Mouse (Mus musculus) stomach, embryonic 14.5 days (tissue): ENCODE results near the gene Cdh16. TPM values are rescaled to one million over a fixed set of nuclear protein-coding genes. Genes with fewer than 3 reads are reported as not detected.

ENCODE experiments used
- ATAC-seq: fragments of 200-750 bp; cut with Nextera tagmentation; 2 replicates; pipeline ENCODE4 v1.8.0; 2017; ENCODE audit warnings: low read depth, moderate TSS enrichment; ENCODE audit not compliant: insufficient number of reproducible peaks, insufficient read depth, low FRiP score
- H3K27ac ChIP-seq: fragments of 300-500 bp; sonication (generic); 2 replicates; pipeline ENCODE4 v1.5.1; 2014; ENCODE audit warnings: mild to moderate bottlenecking, low read length, moderate library complexity, mixed read lengths
- H3K27me3 ChIP-seq: fragments of 300-500 bp; sonication (generic); 2 replicates; pipeline ENCODE4 v1.6.1; 2014; ENCODE audit warnings: low read length, control low read depth, mixed read lengths; ENCODE audit not compliant: control insufficient read depth, insufficient read depth
- H3K36me3 ChIP-seq: fragments of 300-500 bp; sonication (generic); 2 replicates; pipeline ENCODE4 v1.6.1; 2014; ENCODE audit warnings: mild to moderate bottlenecking, control low read depth, low read length, moderate library complexity, mixed read lengths; ENCODE audit not compliant: control insufficient read depth, insufficient read depth
- H3K4me1 ChIP-seq: fragments of 300-500 bp; sonication (generic); 2 replicates; pipeline ENCODE4 v1.6.1; 2014; ENCODE audit warnings: low read length, control low read depth, mixed read lengths; ENCODE audit not compliant: control insufficient read depth, insufficient read depth
- H3K4me2 ChIP-seq: fragments of 300-500 bp; sonication (generic); replicated peaks from 2 replicates; pipeline ENCODE4 v1.6.1; 2014; ENCODE audit warnings: low read depth, low read length, control low read depth
- H3K4me3 ChIP-seq: fragments of 300-500 bp; sonication (generic); 2 replicates; pipeline ENCODE4 v1.5.1; 2014; ENCODE audit warnings: low read depth, low read length, control low read depth
- H3K9ac ChIP-seq: fragments of 300-500 bp; sonication (generic); replicated peaks from 2 replicates; pipeline ENCODE4 v1.6.1; 2014; ENCODE audit warnings: low read depth, mild to moderate bottlenecking, control low read depth, low read length, moderate library complexity, mixed read lengths
- H3K9me3 ChIP-seq: fragments of 300-500 bp; sonication (generic); 2 replicates; pipeline ENCODE4 v1.6.1; 2016; ENCODE audit warnings: low read depth, low read length, control low read depth; ENCODE audit not compliant: control insufficient read depth
- WGBS: fragments of 180-500 bp; shearing (Covaris S2); extraction: QIAGEN DNeasy Blood & Tissue Kit; methylation state at CpG from one replicate; pipeline ENCODE4 v1.1.7; 2014; 5-methylcytosine and 5-hydroxymethylcytosine counted together
- polyA plus RNA-seq: library from polyadenylated mRNA; unstranded; fragments of >200 nt; fragmentation: Nextera tagmentation; extraction: Ambion mirVana; gene quantifications from 2 replicates; pipeline ENCODE4 v1.2.1, GENCODE M21; 2014

The Cdh16 gene
- polyA plus RNA-seq, 1 experiment from 2014 or later, result 4.9 TPM

DNA sequence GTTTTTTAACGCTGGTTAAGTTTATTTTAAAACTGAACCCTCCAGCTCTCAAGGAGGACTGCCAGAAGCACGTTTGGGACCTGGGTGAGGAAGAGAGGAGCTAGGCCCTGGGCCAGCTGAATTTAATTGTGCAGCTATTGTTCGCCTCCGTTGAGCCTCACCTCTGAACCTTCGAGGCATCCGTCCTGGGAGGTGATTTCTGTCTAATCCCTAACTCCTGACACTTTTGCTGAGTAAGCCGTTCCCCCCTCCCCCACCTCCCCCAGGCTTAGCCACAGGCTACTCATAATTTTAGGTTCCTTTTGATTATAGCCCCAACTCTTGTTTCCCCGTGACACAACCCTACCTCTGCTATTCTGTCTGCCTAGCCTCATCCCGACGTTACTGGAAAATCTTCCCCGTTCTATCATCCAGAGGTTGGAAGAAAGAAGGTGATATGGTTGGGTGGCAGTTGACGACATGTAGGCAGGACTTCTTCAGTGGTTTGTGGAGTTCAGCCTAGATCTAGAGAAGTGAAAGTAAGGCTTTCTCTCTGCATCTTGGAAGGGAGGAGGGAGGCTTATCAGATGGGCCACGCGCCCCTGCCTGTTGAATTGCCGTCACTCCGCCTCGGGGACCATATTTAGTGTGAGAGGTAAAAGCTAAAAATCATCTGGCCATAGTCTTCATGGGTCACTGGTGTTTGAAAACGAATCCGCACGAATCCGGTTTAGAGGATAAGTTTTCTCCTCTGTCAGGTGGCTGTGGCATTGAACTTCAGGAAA lies 28.2 kb downstream of the Cdh16 start:
- no peak overlapping the region for H3K4me2 ChIP-seq
- H3K4me3 ChIP-seq, result no peak overlapping the region
- H3K27ac ChIP-seq, result no peak overlapping the region
- no peaks in the 10 kb centered on the region for H3K27me3 ChIP-seq
- WGBS, result 83% methylated on average over 21 of the region's 21 CpGs
- H3K36me3 ChIP-seq, result peaks cover 25% of the 10 kb centered on the region
- H3K4me1 ChIP-seq, result peaks cover 6% of the 10 kb centered on the region; the same call in 1 of the 2 replicates
- no peaks in the 10 kb centered on the region for H3K9me3 ChIP-seq
- H3K9ac ChIP-seq, result no peak overlapping the region
- ATAC-seq, result no peak

DNA sequence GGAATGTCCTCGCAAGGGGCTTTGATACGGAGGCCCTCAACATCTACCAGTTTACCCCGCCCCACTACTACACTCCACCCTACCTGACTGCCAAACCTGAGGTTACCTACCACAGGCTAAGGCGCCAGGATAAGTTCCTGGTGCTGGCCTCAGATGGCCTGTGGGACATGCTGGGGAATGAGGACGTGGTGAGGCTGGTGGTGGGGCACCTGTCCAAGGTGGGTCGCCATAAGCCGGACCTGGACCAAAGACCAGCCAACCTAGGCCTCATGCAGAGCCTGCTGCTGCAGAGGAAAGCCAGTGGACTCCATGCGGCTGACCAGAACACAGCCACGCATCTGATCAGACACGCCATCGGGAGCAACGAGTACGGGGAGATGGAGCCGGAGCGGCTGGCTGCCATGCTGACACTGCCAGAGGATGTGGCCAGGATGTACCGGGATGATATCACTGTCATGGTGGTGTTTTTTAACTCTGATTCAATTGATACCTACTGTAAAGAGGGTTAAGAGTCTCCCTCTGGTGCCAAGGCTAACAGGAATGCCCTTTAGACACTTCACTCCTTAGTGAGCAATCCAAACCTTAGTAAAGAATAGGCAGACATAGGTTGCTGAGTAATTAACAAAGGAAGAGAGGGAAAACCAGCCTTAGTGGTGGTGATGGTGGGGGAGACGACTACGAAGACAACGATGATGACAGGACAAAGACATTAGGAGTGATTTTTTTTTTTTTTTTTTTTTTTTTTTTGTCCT lies 29.4 kb downstream of the Cdh16 start:
- H3K4me1 ChIP-seq, result peaks cover 9% of the 10 kb centered on the region; the same call in 1 of the 2 replicates
- WGBS, result 94% methylated on average over 19 of the region's 19 CpGs
- no peaks in the 10 kb centered on the region for H3K27me3 ChIP-seq
- H3K36me3 ChIP-seq, result peaks cover 25% of the 10 kb centered on the region
- ATAC-seq, result no peak
- H3K9ac ChIP-seq, result no peak overlapping the region
- no peak overlapping the region for H3K27ac ChIP-seq
- H3K4me3 ChIP-seq, result no peak overlapping the region
- H3K9me3 ChIP-seq, result no peaks in the 10 kb centered on the region
- H3K4me2 ChIP-seq, result no peak overlapping the region

DNA sequence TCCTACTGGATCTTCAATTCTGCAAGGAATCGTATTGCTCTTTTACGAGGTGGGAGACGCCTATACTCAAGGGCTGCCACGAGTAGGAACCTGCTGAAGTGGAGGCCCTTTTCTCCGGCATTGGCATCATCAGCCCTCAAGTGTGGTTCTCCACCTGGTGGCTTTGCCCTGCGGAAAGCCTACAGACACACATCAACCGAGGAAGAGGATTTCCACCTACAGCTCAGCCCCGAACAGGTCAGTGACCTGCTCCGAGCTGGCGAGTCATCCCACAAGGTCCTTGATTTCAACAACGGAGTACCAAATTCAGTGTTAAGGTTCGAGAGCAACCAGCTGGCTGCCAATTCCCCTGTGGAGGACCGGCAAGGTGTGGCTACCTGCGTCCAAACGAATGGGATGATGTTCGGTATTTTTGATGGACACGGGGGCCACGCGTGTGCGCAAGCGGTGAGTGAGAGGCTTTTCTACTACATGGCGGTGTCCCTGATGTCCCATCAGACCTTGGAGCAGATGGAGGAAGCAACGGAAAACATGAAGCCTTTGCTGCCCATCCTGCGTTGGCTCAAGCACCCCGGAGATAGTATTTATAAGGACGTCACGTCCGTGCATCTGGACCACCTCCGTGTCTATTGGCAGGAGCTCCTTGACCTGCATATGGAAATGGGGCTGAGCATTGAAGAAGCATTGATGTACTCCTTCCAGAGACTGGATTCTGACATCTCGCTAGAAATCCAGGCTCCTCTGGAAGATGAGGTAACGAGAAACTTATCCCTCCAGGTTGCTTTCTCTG lies 30.5 kb downstream of the Cdh16 start:
- Histone ChIP-seq H3K4me3 (no peak overlapping the region), H3K4me2 (no peak overlapping the region), H3K9me3 (no peaks in the 10 kb centered on the region), H3K27me3 (no peaks in the 10 kb centered on the region), H3K9ac (no peak overlapping the region), H3K4me1 (peaks cover 9% of the 10 kb centered on the region; the same call in 1 of the 2 replicates), H3K27ac (no peak overlapping the region), H3K36me3 (peaks cover 25% of the 10 kb centered on the region)
- no peak for ATAC-seq
- WGBS, result 92% methylated on average over 31 of the region's 31 CpGs

DNA sequence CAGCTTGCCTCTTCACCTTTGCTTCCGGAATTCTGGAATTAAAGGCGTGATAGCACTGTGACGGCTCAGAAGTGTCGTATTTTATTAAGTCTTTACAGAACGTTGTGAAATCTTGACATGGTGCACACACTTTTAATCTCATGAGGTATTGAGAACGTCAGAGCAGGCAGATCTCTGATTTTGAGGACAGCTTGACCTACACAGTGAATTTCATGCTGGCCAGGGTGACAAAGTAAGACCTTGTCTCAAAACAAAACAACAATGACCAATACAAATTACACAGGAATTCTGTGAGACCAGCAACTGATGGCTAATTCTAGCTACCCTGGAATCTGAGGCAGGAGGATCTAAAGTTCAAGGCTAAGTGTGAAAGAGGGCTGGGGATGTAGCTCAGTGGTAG lies 31.6 kb downstream of the Cdh16 start:
- ATAC-seq, result no peak
- Histone ChIP-seq H3K27me3 (no peaks in the 10 kb centered on the region), H3K4me3 (no peak overlapping the region), H3K36me3 (peaks cover 25% of the 10 kb centered on the region), H3K9me3 (no peaks in the 10 kb centered on the region), H3K4me1 (peaks cover 9% of the 10 kb centered on the region; the same call in 1 of the 2 replicates), H3K4me2 (peak overlapping the region; percentile 84), H3K9ac (no peak overlapping the region), H3K27ac (no peak overlapping the region)
- 63% methylated on average over 6 of the region's 6 CpGs for WGBS

DNA sequence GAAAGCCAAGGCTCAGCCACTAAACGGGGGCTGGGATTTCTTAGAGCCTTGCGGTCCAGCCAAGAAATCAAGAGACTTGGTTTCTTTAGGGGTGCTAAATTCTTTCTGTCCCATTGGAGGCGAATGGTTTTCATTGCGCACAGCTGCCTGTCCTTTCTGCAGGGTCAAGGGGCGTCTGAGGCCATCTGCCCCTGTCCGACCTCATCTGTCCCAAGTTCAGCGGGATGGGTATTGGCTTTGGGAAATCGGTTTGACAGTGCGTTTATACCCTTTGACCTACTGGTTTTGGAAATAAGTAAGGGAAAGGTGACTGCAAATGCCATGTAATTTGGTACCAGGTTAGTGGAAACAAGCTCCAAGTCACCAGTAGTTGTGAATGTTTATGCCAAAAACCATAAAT lies 32.3 kb downstream of the Cdh16 start:
- H3K4me3 ChIP-seq, result peak overlapping the region; percentile 77
- 2% methylated on average over 9 of the region's 9 CpGs for WGBS
- H3K9ac ChIP-seq, result peak overlapping the region; percentile 42
- H3K36me3 ChIP-seq, result peaks cover 25% of the 10 kb centered on the region
- peaks cover 9% of the 10 kb centered on the region; the same call in 1 of the 2 replicates for H3K4me1 ChIP-seq
- ATAC-seq, result no peak
- peak overlapping the region; percentile 82; the same call in 1 of the 2 replicates for H3K27ac ChIP-seq
- no peaks in the 10 kb centered on the region for H3K27me3 ChIP-seq
- H3K4me2 ChIP-seq, result peak overlapping the region; percentile 84
- no peaks in the 10 kb centered on the region for H3K9me3 ChIP-seq

DNA sequence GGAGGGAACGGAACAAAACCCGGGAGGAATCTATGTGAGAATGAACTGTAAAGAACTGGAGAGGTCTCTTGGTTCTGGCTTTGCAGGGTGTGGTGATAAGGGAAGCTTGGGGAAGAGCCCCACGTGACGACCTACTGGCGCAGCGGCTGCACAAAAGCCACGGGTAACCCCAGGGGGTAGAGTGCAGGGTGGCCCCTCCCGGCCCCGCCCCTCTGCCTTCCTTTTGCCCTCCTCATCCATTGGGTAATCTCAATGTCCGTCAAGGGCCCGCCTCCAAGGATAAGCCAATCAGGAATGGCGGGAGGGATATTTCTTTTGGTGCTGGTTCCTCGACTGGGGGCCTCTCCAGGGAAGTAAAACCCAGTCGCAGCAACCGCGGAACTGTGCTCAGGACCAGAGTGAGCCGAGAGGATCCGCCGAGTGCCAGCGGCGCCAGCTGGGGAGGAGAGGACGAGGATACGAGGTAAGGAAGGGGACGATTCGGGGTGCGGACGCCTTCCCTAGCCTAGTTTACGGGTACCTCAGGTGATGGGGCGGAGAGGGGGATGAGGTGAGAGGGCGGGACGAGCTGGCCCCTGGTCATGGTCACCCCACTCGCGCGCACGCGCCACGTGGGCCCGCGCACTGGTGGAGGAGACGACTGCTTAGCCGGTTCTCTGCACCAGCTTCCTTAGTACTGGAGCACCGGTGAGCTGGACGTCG lies 32.9 kb downstream of the Cdh16 start, which contains the start of gene Pdp2:
Gene Pdp2 (plus strand): TSS at position 319 of the 702 bp plus-strand sequence.
- H3K4me1 ChIP-seq, result peaks cover 9% of the 10 kb centered on the region; the same call in 1 of the 2 replicates
- peaks cover 23% of the 10 kb centered on the region for H3K36me3 ChIP-seq
- peak within 1 kb of the TSS; percentile 77 for H3K4me3 ChIP-seq
- peak within 1 kb of the TSS; percentile 82 for H3K27ac ChIP-seq
- under 1% methylated on average over 44 of the region's 44 CpGs for WGBS
- H3K9ac ChIP-seq, result peak within 1 kb of the TSS; percentile 42
- ATAC-seq, result peak; percentile 97
- no peaks in the 10 kb centered on the region for H3K9me3 ChIP-seq
- no peaks in the 10 kb centered on the region for H3K27me3 ChIP-seq
- H3K4me2 ChIP-seq, result peak within 1 kb of the TSS; percentile 84

DNA sequence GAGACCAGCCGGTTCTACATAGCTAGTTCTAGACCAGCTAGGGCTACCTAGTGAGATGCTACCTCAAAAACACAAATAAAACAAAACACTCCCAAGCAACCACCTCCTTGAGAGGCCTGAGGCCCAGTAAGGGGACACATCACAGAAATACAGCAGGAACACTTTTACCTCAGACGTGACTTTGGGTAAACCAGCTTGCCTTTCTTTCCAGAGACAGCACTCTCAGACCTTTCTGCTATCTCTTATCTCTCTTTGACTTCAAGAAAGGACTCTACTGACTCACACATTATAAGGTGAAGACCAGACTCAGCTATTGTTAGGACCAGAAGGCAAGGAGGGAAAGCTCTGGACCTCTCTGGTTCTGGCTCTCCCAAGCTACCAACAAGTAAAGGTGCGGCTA lies 33.9 kb downstream of the Cdh16 start:
- WGBS, result 95% methylated on average over 3 of the region's 3 CpGs

More for the DNA sequence above, 33.9 kb downstream of the Cdh16 start:
- Histone ChIP-seq H3K4me2 (no peak overlapping the region; the same call in 1 of the 2 replicates), H3K4me3 (no peak overlapping the region), H3K9me3 (no peaks in the 10 kb centered on the region), H3K4me1 (peaks cover 9% of the 10 kb centered on the region; the same call in 1 of the 2 replicates), H3K36me3 (peaks cover 17% of the 10 kb centered on the region; the same call in 1 of the 2 replicates), H3K9ac (no peak overlapping the region), H3K27me3 (no peaks in the 10 kb centered on the region), H3K27ac (no peak overlapping the region)
- no peak for ATAC-seq
